8 mouse cellular contexts compared by ENCODE assay signal in genomic region chr5:64738096-64738780, GRCm38 (mm10).
DNase-seq lines count a peak whose midpoint lies in the region; ATAC-seq and TF ChIP-seq lines count a peak whose summit lies in the region.

No protein-coding gene starts in this region.

- 24% methylated on average over 11 of the region's 11 CpGs for WGBS in heart, embryonic 12.5 days
- WGBS in hindbrain, embryonic 14.5 days: 15% methylated on average over 11 of the region's 11 CpGs

- H3K9ac ChIP-seq in heart, embryonic 12.5 days: no peak overlapping the region; the same call in 1 of the 2 replicates
- no peak overlapping the region for H3K9ac ChIP-seq in hindbrain, embryonic 14.5 days

- no peaks in the 10 kb centered on the region for H3K9me3 ChIP-seq in heart, embryonic 12.5 days (replicated peaks)
- no peaks in the 10 kb centered on the region for H3K9me3 ChIP-seq in hindbrain, embryonic 14.5 days (ENCODE audit: control insufficient read depth, low read length)

- intact Hi-C loops in heart, postnatal 10 days (cut with DNase I): loop anchor here (2.0 kb wide), 1 partner anchor 29 kb away; no protein-coding TSS in a partner anchor
- intact Hi-C loops in left cerebral cortex, adult 2 months (cut with DNase I): no loop called here

- H3K4me3 ChIP-seq in heart, embryonic 12.5 days: peak overlapping the region; percentile 12; the same call in 1 of the 2 replicates
- no peak overlapping the region for H3K4me3 ChIP-seq in hindbrain, embryonic 14.5 days (replicated peaks; ENCODE audit: low read length)
- no peak overlapping the region for H3K4me3 ChIP-seq in left cerebral cortex, adult 2 months

- H3K27me3 ChIP-seq in heart, embryonic 12.5 days (replicated peaks): no peaks in the 10 kb centered on the region
- H3K27me3 ChIP-seq in hindbrain, embryonic 14.5 days (ENCODE audit: control insufficient read depth, insufficient read depth, low read length): no peaks in the 10 kb centered on the region

- no peak overlapping the region for H3K27ac ChIP-seq in heart, embryonic 12.5 days (ENCODE audit: poor library complexity, severe bottlenecking)
- H3K27ac ChIP-seq in hindbrain, embryonic 14.5 days: no peak overlapping the region
- H3K27ac ChIP-seq in left cerebral cortex, adult 2 months: no peak overlapping the region

- H3K4me2 ChIP-seq in heart, embryonic 12.5 days: peak overlapping the region; percentile 53
- H3K4me2 ChIP-seq in hindbrain, embryonic 14.5 days (replicated peaks): peak overlapping the region; percentile 15; the same call in 1 of the 2 replicates

- DNase-seq in heart, postnatal 10 days: no peak
- DNase-seq in embryo, embryonic 9.5 days (ENCODE audit: extremely low spot score): peak; percentile 54
- no peak for DNase-seq in hindbrain, embryonic 14.5 days (ENCODE audit: low spot score)
- DNase-seq in neural tube, embryonic 10.5 days (ENCODE audit: extremely low spot score, low spot score): peak; percentile 38
- DNase-seq in left cerebral cortex, adult 2 months (ENCODE audit: extremely low spot score in 1 of 2, low spot score in 2 of 2): no peak
- no peak for DNase-seq in adrenal gland, postnatal 25 days

- no peaks in the 10 kb centered on the region for H3K36me3 ChIP-seq in heart, embryonic 12.5 days
- H3K36me3 ChIP-seq in hindbrain, embryonic 14.5 days (replicated peaks; ENCODE audit: control insufficient read depth, insufficient read depth): no peaks in the 10 kb centered on the region

- ATAC-seq in heart, embryonic 12.5 days (ENCODE audit: insufficient number of reproducible peaks, low FRiP score): no peak
- no peak for ATAC-seq in hindbrain, embryonic 14.5 days (ENCODE audit: low FRiP score)
- ATAC-seq in frontal cortex, adult (ENCODE audit: low TSS enrichment): no peak

- H3K4me1 ChIP-seq in heart, embryonic 12.5 days (replicated peaks): peaks cover 25% of the 10 kb centered on the region
- H3K4me1 ChIP-seq in hindbrain, embryonic 14.5 days (replicated peaks; ENCODE audit: control insufficient read depth, insufficient read depth, low read length): 0 out of 2 replicates have a peak, but pooled peaks cover 5% of the 10 kb centered on the region

- no peak for TF ChIP-seq CTCF in left cerebral cortex, adult 2 months (IDR thresholded peaks at IDR 0.05)

Comparison
In these comparisons a context has a peak if more than half of its experiments do, and no peak if none do; other contexts are left out.
1. DNase-seq: peak in embryo, embryonic 9.5 days (single experiment) and neural tube, embryonic 10.5 days (single experiment); none in heart, postnatal 10 days (0 of 2), hindbrain, embryonic 14.5 days (single experiment), left cerebral cortex, adult 2 months (0 of 2) and adrenal gland, postnatal 25 days (single experiment).